Mouse (Mus musculus) lung, adult 2 months (tissue): ENCODE results near the gene Traip. TPM values are rescaled to one million over a fixed set of nuclear protein-coding genes. Genes with fewer than 3 reads are reported as not detected.
"Not testable (repeated sequence)": the region's sequence is repeated elsewhere in the genome, so short reads cannot be mapped to it uniquely, and the experiment has no call there.

Experiments used
- DNase-seq: peaks from one replicate; pipeline ENCODE4 v3.0.0; 2022
- H3K4me1 ChIP-seq: fragments of 200-500 bp; 2 replicates; pipeline ENCODE4 v1.6.1; 2011; ENCODE audit warnings: low read length; ENCODE audit not compliant: control insufficient read depth, insufficient read depth
- H3K4me3 ChIP-seq: fragments of 200-500 bp; replicated peaks from 2 replicates; pipeline ENCODE3; 2011; ENCODE audit warnings: low read depth, mild to moderate bottlenecking, control low read depth, low read length; ENCODE audit errors: extremely low read depth
- CTCF ChIP-seq: fragments of 200-500 bp; IDR thresholded peaks from 2 replicates; pipeline ENCODE4 v1.5.1; 2011; ENCODE audit warnings: mild to moderate bottlenecking, low read length, control low read depth; ENCODE audit not compliant: insufficient read depth
- POLR2A ChIP-seq: fragments of 200-500 bp; IDR thresholded peaks from 2 replicates; pipeline ENCODE4 v1.6.1; 2011; ENCODE audit warnings: low read depth, mild to moderate bottlenecking, control low read depth, low read length, borderline replicate concordance; ENCODE audit errors: extremely low read depth
- WGBS: fragments of 180-500 bp; shearing (Covaris S2); methylation state at CpG from one replicate; pipeline ENCODE4 v1.1.7; 2018; 5-methylcytosine and 5-hydroxymethylcytosine counted together
- polyA plus RNA-seq: library from polyadenylated mRNA; depleted of rRNA; stranded (reverse); fragments of >200 nt; gene quantifications from 2 replicates; pipeline ENCODE4 v1.2.3, GENCODE M21; 2012; rRNA removed

Gene Traip
- polyA plus RNA-seq, 1 experiment, result 0.93 TPM

DNA sequence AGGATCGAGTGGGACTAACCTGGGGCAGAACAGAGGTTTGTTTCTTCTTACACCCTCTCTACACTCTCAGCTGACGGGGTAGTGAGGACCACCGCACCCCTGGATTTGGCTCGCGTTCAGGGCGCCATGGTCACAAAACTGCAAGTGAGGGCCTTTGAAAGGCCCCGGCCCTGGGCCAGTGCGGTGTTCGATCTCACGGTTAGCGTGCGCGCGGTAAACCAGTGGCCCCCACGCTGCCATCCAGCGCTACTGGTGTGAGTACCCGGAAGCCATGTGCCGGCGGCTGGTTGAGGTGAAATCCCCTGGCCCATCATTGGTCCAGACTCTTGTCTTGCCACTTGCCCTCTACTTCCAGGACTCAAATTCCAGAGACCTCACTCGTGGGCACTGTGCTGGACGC, 45.6 kb downstream of the Traip start:
- DNase-seq, result no peak
- no peak overlapping the region for H3K4me3 ChIP-seq
- no peaks in the 10 kb centered on the region for H3K4me1 ChIP-seq
- TF ChIP-seq CTCF, result no peak
- TF ChIP-seq POLR2A, result no peak
- 92% methylated on average over 21 of the region's 21 CpGs for WGBS

DNA sequence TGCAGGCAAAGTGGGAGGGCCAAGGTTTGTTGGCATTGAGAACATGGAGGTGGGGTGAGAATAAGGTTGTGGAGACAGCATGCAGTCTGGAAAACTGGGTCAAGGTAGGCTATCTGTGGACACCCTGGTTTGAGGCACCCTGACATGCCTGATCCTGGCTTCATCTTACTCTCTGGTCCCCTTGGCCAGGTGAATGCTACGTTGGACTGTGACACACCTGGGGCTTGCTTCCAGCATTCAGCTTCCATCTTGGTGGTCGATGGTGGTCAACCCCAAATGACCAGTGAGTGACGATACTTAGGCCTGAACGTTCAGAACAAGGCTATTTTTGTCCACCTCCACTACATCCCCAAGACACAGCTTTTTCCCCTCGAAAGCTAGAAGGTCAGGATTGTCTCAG, 46.1 kb downstream of the Traip start, which contains the start of gene Gm20662:
Gene Gm20662, plus strand, starts transcription at position 301 of the 400 bp plus-strand sequence.
- TF ChIP-seq POLR2A (no peak), CTCF (no peak)
- 82% methylated on average over 5 of the region's 5 CpGs for WGBS
- DNase-seq, result no peak
- H3K4me1 ChIP-seq, result no peaks in the 10 kb centered on the region
- no peak within 1 kb of the TSS for H3K4me3 ChIP-seq

DNA sequence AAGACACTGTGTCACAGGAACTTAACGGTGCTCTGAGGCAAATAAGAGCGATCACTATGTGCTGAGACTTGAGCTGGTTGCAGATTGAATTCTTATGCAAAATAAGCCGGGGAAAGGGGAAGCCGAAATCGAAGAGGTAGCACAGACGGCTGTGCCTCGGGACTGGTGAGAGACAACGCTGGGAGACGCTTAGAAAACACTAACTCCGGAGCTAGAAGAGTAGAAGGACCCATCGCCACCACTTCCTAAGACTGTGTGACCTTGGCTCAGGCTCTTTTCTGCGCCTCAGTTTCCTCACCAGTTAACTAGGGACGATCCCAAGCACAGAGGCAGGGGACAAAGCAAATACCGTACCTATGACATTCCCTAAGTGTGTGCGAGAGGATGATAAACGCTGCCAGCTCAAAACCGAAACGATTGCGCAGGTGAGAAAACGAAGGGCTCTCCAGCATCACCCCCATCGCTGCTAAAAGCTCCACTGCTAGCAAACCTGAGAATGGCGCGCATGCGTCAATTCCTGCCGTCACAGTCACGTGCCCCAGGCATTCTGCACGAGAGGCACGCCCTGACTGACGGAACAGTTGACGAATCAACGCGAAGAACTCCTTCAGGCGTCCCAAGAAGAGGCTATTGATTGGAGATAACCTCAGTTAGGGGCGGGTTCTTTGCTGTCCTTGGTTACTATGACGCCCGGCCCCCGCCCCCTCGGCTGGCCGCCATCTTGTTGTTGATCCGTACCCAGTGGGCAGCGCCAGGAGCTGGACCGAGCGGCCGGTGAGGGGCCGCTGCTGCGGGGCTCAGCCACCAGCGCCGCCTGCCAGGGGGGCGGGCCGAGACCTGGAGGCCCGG, 52.2 kb downstream of the Traip start, which contains the start of gene Ip6k1:
Gene Ip6k1, plus strand, starts transcription at position 580 of the 849 bp plus-strand sequence.
- DNase-seq, result peak; percentile 100
- TF ChIP-seq CTCF, result no peak
- TF ChIP-seq POLR2A, result peak; percentile 94; the same call in 1 of the 2 replicates
- WGBS, result under 1% methylated on average over 51 of the region's 51 CpGs
- Histone ChIP-seq H3K4me1 (peaks cover 12% of the 10 kb centered on the region), H3K4me3 (peak within 1 kb of the TSS; percentile 90)

DNA sequence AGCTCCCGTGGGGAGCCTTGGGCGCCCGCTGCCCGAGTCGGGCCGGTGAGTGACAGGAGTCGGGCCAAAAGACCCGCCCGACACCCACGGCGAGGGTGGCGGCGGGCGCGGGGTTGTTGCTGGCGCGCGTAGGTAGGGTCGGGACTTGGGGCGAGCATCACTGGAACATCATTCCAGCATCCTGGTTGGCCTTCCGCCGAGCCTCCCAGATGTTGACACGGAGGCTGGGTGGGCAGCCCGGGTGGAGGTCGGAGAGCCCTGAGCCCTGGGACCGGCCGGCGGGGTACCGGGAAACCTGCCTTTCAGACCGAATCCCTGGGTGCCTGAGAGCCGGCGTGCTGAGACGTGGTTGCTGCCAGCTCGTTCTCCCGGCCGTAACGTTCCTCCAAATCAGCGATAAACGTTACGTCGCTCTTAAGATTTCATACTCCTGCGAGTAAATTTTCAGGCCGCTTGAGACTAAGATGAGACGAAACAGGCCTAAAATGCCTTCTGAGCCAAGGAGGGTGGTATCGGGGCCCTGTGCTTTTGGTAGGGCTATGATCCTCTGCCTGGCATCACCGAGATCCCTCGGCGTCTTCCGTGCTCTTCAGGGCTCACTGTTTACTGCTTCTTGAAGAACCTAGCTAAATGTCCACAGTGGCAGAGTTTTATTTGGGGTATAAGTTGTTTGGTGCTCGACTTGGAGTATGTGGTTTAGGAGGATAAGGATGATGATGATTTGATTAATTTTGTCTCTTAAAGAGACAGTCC, 53.0 kb downstream of the Traip start:
- under 1% methylated on average over 49 of the region's 50 CpGs for WGBS
- TF ChIP-seq CTCF, result no peak
- no peak for TF ChIP-seq POLR2A
- no peak for DNase-seq

DNA sequence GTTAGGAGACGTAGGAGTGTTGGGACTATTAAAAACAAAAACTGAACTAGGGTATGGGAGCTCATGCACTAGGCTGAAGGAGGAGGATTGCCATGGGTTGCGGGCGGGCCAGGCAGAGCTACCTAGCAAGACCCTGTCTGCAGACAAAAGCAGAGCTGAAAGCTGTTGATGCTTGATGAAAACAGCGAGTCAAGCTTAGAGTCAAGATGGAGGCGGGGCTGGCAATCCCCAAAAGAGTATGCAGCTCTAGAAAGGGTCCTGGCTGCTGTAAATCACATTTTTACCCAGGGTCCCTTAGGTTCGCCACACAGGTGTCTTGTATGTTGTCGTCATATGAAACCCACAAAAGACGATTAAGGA, 53.6 kb downstream of the Traip start:
- Histone ChIP-seq H3K4me1 (peaks cover 12% of the 10 kb centered on the region), H3K4me3 (peak overlapping the region; percentile 90)
- 15% methylated on average over 8 of the region's 8 CpGs for WGBS
- TF ChIP-seq CTCF, result no peak
- no peak for TF ChIP-seq POLR2A
- DNase-seq, result peak; percentile 34

More for the DNA sequence above, 53.0 kb downstream of the Traip start:
- Histone ChIP-seq H3K4me3 (peak overlapping the region; percentile 90), H3K4me1 (peaks cover 12% of the 10 kb centered on the region)

DNA sequence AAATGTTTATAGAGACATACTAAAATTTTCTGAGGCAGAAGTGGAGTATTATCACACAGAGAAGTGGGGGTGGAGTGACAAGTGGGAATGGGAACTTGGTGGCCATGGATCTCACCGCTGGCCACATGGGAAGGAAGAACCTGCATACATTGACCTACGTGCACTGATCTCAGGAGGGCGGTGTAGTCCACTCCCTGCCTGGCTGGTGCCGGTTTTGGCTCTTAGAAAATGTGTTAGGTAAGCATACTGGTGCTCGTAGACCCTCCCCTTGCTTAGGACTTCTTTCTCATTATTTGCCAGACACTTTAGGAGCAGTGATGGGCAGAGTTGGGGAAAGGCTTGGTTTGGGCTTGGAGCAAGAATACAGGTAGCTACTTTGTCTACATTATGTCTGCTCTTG, 58.1 kb downstream of the Traip start:
- 63% methylated on average over 5 of the region's 5 CpGs for WGBS
- TF ChIP-seq POLR2A (no peak), CTCF (no peak)
- Histone ChIP-seq H3K4me3 (no peak overlapping the region), H3K4me1 (peaks cover 8% of the 10 kb centered on the region)
- no peak for DNase-seq

DNA sequence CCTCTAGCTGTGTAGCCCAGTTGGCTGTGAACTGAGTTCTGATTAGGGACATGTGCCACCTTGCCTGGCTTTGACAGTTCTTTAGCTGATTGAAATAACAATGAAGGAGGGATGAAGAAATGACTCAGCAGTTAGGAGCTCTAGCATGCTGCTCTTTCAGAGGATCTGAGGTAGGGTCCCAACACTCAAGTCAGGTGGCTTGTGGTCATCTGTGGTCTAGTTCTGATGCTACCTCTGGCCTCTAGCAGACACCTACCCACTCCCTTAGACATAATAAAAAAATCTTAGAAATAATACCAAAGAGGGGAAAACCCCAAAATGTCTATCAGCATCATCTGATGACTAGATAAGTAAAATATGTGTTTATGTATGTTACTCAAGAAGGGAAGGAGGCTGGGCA, 60.4 kb downstream of the Traip start:
- Histone ChIP-seq H3K4me3 (no peak overlapping the region), H3K4me1 (no peaks in the 10 kb centered on the region; the same call in none of the 2 replicates)
- DNase-seq, result no peak
- TF ChIP-seq CTCF, result no peak

DNA sequence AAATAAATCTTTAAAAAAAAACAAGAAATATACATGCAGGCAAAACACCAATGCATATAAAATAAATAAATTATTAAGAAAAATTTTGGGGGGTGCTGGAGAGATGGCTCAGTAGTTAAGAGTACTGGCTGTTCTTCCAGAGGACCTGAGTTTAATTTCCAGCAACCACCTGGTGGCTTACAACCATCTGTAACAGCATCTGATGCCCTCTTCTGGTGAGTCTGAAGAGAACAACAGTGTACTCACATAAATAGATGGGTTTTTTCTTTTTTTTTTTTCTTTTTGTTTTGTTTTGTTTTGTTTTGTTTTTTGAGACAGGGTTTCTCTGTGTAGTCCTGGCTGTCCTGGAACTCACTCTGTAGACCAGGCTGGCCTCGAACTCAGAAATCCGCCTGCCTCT, 63.6 kb downstream of the Traip start:
- not testable (repeated sequence) for H3K4me3 ChIP-seq, H3K4me1 ChIP-seq, DNase-seq
- 98% methylated on average over 2 of the region's 2 CpGs for WGBS

DNA sequence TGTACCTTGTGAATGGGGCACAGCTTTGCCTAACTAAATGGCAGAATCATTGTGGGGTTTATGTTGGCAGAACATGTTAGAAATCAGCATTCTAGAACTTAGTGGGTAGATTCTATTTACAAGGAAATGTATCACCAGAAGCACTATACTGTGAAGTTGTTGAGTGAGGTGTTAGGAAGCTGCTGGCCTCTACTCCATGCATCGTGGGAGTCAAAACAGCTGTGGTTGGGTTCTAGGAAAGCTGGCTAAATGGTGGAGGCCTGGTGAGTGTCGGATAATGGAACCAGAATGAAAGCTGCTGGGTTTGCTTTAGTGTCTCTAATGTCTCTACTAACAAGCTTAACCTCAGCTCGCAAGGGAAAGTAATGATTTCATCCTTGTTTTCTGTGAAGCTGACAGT, 67.2 kb downstream of the Traip start:
- 68% methylated on average over 3 of the region's 3 CpGs for WGBS
- H3K4me1 ChIP-seq, result peaks cover 7% of the 10 kb centered on the region; the same call in 1 of the 2 replicates
- no peak for DNase-seq
- no peak for TF ChIP-seq CTCF
- no peak for TF ChIP-seq POLR2A
- H3K4me3 ChIP-seq, result no peak overlapping the region

DNA sequence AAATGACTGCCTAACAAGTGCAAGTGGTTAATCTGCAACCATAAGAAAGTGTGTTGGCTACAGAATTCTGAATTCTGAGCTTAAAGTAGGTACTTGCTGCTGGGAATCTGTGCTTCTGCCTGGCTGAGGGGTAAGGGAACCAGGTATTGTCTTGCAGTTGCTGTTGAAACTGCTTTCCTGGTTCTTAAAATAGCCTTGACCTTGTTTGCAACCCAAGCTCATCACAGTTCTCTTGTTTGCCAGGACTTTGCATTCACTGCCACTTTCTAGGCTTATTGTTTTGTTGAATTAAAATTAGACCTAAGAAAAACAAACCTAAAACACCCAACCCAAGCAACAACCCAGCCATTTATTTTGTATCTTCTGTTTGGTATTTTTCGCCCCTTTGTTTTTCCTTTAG, 70.8 kb downstream of the Traip start:
- Histone ChIP-seq H3K4me1 (peaks cover 7% of the 10 kb centered on the region; the same call in 1 of the 2 replicates), H3K4me3 (no peak overlapping the region)
- DNase-seq, result no peak
- WGBS, result 69% methylated on average over 1 of the region's 1 CpGs
- TF ChIP-seq CTCF, result no peak
- no peak for TF ChIP-seq POLR2A

Other genes starting within 250 kb of the Traip start
- 318 and 413 TPM in 2 replicates for gene Sema3f, start 239.7 kb upstream of the Traip start, polyA plus RNA-seq
- 54.0 and 77.1 TPM in 2 replicates for gene Rbm5, start 179.1 kb upstream of the Traip start, polyA plus RNA-seq
- 13.0 and 19.0 TPM in 2 replicates for gene Rbm6, start 76.9 kb upstream of the Traip start, polyA plus RNA-seq
- gene Mon1a, start 62.0 kb upstream of the Traip start, polyA plus RNA-seq, result 29.4 and 31.7 TPM in 2 replicates
- 17.8 and 27.4 TPM in 2 replicates for gene Mst1r, start 43.3 kb upstream of the Traip start, polyA plus RNA-seq
- gene Actl11, start 21.7 kb upstream of the Traip start, polyA plus RNA-seq, result not detected in 2 replicates
- 0.06 and 0.09 TPM in 2 replicates for gene Camkv, start 14.5 kb upstream of the Traip start, polyA plus RNA-seq
- 94.0 and 124 TPM in 2 replicates for gene Uba7, start 25.4 kb downstream of the Traip start, polyA plus RNA-seq
- 3.3 and 5.5 TPM in 2 replicates for gene Gm20661, start 32.9 kb downstream of the Traip start, polyA plus RNA-seq
- gene Inka1, start 35.7 kb downstream of the Traip start, polyA plus RNA-seq, result 23.1 and 26.6 TPM in 2 replicates
- 72.3 and 89.2 TPM in 2 replicates for gene Cdhr4, start 42.4 kb downstream of the Traip start, polyA plus RNA-seq
- gene Gm20662, start 46.2 kb downstream of the Traip start, polyA plus RNA-seq, result 6.3 and 11.5 TPM in 2 replicates
- gene Ip6k1, start 52.4 kb downstream of the Traip start, polyA plus RNA-seq, result 116 and 132 TPM in 2 replicates
- gene Gmppb, start 99.1 kb downstream of the Traip start, polyA plus RNA-seq, result 14.6 and 20.3 TPM in 2 replicates
- gene Amigo3, start 103.0 kb downstream of the Traip start, polyA plus RNA-seq, result 2.3 and 3.2 TPM in 2 replicates
- gene Mst1, start 130.3 kb downstream of the Traip start, polyA plus RNA-seq, result 1.5 and 2.5 TPM in 2 replicates
- 78.6 and 88.0 TPM in 2 replicates for gene Rnf123, start 133.2 kb downstream of the Traip start, polyA plus RNA-seq
- 64.7 and 74.8 TPM in 2 replicates for gene Apeh, start 144.5 kb downstream of the Traip start, polyA plus RNA-seq
- gene Bsn, start 240.2 kb downstream of the Traip start, polyA plus RNA-seq, result 0.74 and 0.95 TPM in 2 replicates